Mouse (Mus musculus) limb, embryonic 11.5 days (tissue): ENCODE data around the gene Spsb1. TPM values are rescaled to one million over a fixed set of nuclear protein-coding genes. Genes with fewer than 3 reads are reported as not detected.
A peak's percentile ranks its signal among the peaks of the same experiment; 100 is the strongest.

Source experiments
- ATAC-seq: fragments of 200-750 bp; cut with Nextera tagmentation; 2 replicates; pipeline ENCODE4 v1.8.0; 2017; ENCODE audit warnings: low read depth; ENCODE audit not compliant: insufficient number of reproducible peaks, low FRiP score, low TSS enrichment
- DNase-seq: peaks from one replicate; pipeline ENCODE4 v3.0.0-alpha.2; 2015; ENCODE audit warnings: low spot score
- H3K27ac ChIP-seq: fragments of 300-500 bp; sonication (generic); replicated peaks from 2 replicates; pipeline ENCODE4 v1.5.1; 2014; ENCODE audit warnings: low read depth, mild to moderate bottlenecking, low read length
- H3K27me3 ChIP-seq: fragments of 300-500 bp; sonication (generic); 2 replicates; pipeline ENCODE4 v1.6.1; 2014; ENCODE audit warnings: mild to moderate bottlenecking, low read length, mixed read lengths; ENCODE audit not compliant: control insufficient read depth, insufficient read depth
- H3K36me3 ChIP-seq: fragments of 300-500 bp; sonication (generic); 2 replicates; pipeline ENCODE4 v1.6.1; 2014; ENCODE audit warnings: mild to moderate bottlenecking, low read length, moderate library complexity, mixed read lengths; ENCODE audit not compliant: control insufficient read depth, insufficient read depth
- H3K4me1 ChIP-seq: fragments of 300-500 bp; sonication (generic); 2 replicates; pipeline ENCODE4 v1.6.1; 2014; ENCODE audit warnings: low read length, mixed read lengths; ENCODE audit not compliant: control insufficient read depth, insufficient read depth
- H3K4me2 ChIP-seq: fragments of 300-500 bp; sonication (generic); 2 replicates; pipeline ENCODE4 v1.6.1; 2014; ENCODE audit warnings: low read depth, mild to moderate bottlenecking, moderate library complexity; ENCODE audit not compliant: severe bottlenecking
- H3K4me3 ChIP-seq: fragments of 300-500 bp; sonication (generic); 2 replicates; pipeline ENCODE4 v1.5.1; 2014; ENCODE audit warnings: low read depth, low read length
- H3K9ac ChIP-seq: fragments of 300-500 bp; sonication (generic); 2 replicates; pipeline ENCODE4 v1.6.1; 2014; ENCODE audit warnings: mild to moderate bottlenecking, low read length
- H3K9me3 ChIP-seq: fragments of 300-500 bp; sonication (generic); 2 replicates; pipeline ENCODE4 v1.6.1; 2016; ENCODE audit warnings: low read length; ENCODE audit not compliant: control insufficient read depth
- WGBS: fragments of 180-500 bp; shearing (Covaris S2); extraction: QIAGEN DNeasy Blood & Tissue Kit; methylation state at CpG from one replicate; pipeline ENCODE4 v1.1.7; 2014; 5-methylcytosine and 5-hydroxymethylcytosine counted together
- polyA plus RNA-seq: library from polyadenylated mRNA; unstranded; fragments of >200 nt; fragmentation: Nextera tagmentation; extraction: Ambion mirVana; gene quantifications from 2 replicates; pipeline ENCODE4 v1.2.1, GENCODE M21; 2014

The Spsb1 gene
- polyA plus RNA-seq, 1 experiment from 2014 or later: 16.4 TPM

DNA sequence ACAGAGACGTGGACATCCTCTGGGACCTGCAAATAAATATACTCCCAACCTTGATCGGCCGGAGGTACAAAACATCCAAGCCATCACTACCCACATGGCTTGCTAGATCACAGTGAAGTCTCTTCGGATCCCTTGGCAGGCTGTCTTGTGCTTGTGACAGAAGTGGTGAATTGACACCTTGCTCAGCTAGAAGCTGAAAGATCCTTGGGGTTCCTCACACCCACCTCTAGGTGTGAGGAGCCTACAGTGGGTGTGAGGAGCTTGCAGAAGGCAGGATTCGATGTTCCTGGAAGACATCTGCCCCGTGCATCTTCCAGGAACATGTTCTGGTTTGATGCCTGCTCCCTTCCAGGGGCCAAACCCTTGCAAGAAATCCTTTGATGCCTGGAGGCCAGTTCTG is 22.3 kb upstream of the Spsb1 start:
- no peak overlapping the region for H3K27ac ChIP-seq
- ATAC-seq (no peak), DNase-seq (no peak)
- H3K9me3 ChIP-seq: no peaks in the 10 kb centered on the region
- no peak overlapping the region for H3K9ac ChIP-seq
- peaks cover 14% of the 10 kb centered on the region for H3K4me1 ChIP-seq
- H3K36me3 ChIP-seq: no peaks in the 10 kb centered on the region
- 58% methylated on average over 6 of the region's 6 CpGs for WGBS
- no peaks in the 10 kb centered on the region for H3K27me3 ChIP-seq
- no peak overlapping the region for H3K4me3 ChIP-seq
- no peak overlapping the region for H3K4me2 ChIP-seq

DNA sequence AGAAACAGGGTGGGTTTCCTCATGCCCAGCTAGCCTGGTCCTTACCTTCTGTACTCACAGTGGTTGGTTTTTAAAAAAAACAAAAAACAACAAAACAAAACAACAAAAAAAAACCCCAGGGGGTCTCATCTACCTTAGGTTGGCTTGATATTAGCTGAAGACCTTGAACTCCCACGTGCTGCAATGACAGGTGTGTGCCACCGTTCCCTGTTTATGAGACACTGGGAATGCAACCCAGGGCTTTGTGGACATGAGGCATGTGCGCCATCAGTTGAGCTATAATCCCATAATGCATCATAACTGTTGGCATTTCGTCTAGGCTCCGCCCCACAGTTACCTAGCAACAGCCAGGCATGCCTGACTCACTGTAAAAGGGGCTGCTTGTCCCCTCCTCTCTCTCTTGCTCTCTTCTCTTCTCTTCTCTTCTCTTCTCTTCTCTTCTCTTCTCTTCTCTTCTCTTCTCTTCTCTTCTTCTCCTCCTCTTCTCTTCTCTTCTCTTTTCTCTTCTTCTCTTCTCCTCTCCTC is 20.9 kb upstream of the Spsb1 start:
- ATAC-seq: no peak
- Histone ChIP-seq H3K9ac (no peak overlapping the region), H3K4me2 (no peak overlapping the region), H3K4me3 (no peak overlapping the region), H3K27me3 (no peaks in the 10 kb centered on the region), H3K4me1 (peaks cover 14% of the 10 kb centered on the region), H3K36me3 (no peaks in the 10 kb centered on the region), H3K9me3 (no peaks in the 10 kb centered on the region), H3K27ac (no peak overlapping the region)
- DNase-seq: no peak
- WGBS: 78% methylated on average over 5 of the region's 5 CpGs

GRCm38 (mm10) chr4:149975291-149975690 is 20.4 kb upstream of the Spsb1 start:
- Histone ChIP-seq H3K4me3 (no peak overlapping the region), H3K9me3 (no peaks in the 10 kb centered on the region), H3K27ac (no peak overlapping the region), H3K9ac (no peak overlapping the region), H3K4me1 (peaks cover 12% of the 10 kb centered on the region), H3K36me3 (no peaks in the 10 kb centered on the region), H3K4me2 (no peak overlapping the region), H3K27me3 (no peaks in the 10 kb centered on the region)
- DNase-seq: no peak
- 57% methylated on average over 8 of the region's 8 CpGs for WGBS
- ATAC-seq: no peak

DNA sequence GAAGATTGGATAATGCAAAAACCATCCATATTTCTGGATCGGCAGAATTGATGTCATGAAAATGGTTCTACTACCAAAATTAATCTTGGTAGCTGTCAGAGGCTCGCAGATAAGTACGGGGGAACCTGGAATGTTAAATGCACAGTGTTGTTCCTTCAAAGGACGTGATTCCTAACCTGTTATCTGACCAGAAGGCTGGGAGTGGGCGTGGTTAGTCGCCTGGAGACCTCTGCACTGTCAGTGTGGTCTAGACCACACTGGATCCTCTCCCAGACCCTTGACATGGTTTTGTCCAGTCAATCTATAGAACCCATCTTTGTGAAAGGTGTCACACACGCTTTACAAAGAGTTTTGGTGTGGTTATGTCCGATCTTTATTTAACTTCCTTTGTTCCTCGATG is 16.6 kb upstream of the Spsb1 start:
- WGBS: 61% methylated on average over 9 of the region's 9 CpGs
- no peak overlapping the region for H3K4me2 ChIP-seq
- H3K9ac ChIP-seq: no peak overlapping the region
- no peak for ATAC-seq
- no peak for DNase-seq
- no peaks in the 10 kb centered on the region for H3K36me3 ChIP-seq
- no peaks in the 10 kb centered on the region for H3K27me3 ChIP-seq
- no peak overlapping the region for H3K27ac ChIP-seq
- no peak overlapping the region for H3K4me3 ChIP-seq
- peaks cover 6% of the 10 kb centered on the region; the same call in 1 of the 2 replicates for H3K4me1 ChIP-seq
- no peaks in the 10 kb centered on the region for H3K9me3 ChIP-seq

- Histone ChIP-seq H3K9me3 (no peaks in the 10 kb centered on the region), H3K27ac (no peak overlapping the region), H3K27me3 (no peaks in the 10 kb centered on the region), H3K4me2 (no peak overlapping the region), H3K9ac (no peak overlapping the region), H3K4me3 (no peak overlapping the region), H3K36me3 (no peaks in the 10 kb centered on the region), H3K4me1 (peaks cover 23% of the 10 kb centered on the region)
- ATAC-seq (no peak), DNase-seq (peak; percentile 68)
- 15% methylated on average over 6 of the region's 6 CpGs for WGBS
Observed at GRCm38 (mm10) chr4:149968526-149968925, 13.7 kb upstream of the Spsb1 start.

GRCm38 (mm10) chr4:149966963-149967362 is 12.1 kb upstream of the Spsb1 start:
- ATAC-seq (no peak), DNase-seq (no peak)
- no peaks in the 10 kb centered on the region for H3K9me3 ChIP-seq
- H3K36me3 ChIP-seq: no peaks in the 10 kb centered on the region
- no peak overlapping the region for H3K4me2 ChIP-seq
- no peak overlapping the region for H3K4me3 ChIP-seq
- H3K27me3 ChIP-seq: no peaks in the 10 kb centered on the region
- no peak overlapping the region for H3K27ac ChIP-seq
- H3K4me1 ChIP-seq: peaks cover 23% of the 10 kb centered on the region
- WGBS: 86% methylated on average over 9 of the region's 9 CpGs
- no peak overlapping the region for H3K9ac ChIP-seq

DNA sequence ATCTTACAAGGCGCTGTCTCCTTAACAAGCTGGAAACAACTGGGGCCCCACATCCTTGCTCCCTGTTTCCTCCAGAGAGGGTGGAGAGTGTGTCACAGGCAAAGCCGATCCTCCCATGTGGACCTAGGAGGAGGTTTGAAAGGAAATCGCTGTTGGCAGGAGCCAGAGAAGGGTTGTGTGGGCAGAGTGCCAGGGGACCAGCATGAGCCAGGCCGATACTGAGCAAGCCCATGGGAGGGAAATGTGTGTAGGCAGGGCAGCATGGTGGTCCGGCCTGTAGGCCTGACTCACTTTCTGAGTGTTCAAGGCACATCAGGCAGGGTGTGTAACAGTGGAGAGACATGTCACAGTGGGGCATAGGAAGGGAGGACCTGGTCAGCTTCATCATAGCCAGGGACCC is 11.4 kb upstream of the Spsb1 start:
- Histone ChIP-seq H3K9me3 (no peaks in the 10 kb centered on the region), H3K4me3 (no peak overlapping the region), H3K4me2 (no peak overlapping the region), H3K27me3 (no peaks in the 10 kb centered on the region), H3K36me3 (no peaks in the 10 kb centered on the region), H3K4me1 (peaks cover 23% of the 10 kb centered on the region), H3K27ac (no peak overlapping the region), H3K9ac (no peak overlapping the region)
- no peak for ATAC-seq
- 83% methylated on average over 5 of the region's 5 CpGs for WGBS
- no peak for DNase-seq

- no peak overlapping the region for H3K4me3 ChIP-seq
- H3K4me2 ChIP-seq: no peak overlapping the region
- H3K36me3 ChIP-seq: no peaks in the 10 kb centered on the region
- H3K27me3 ChIP-seq: no peaks in the 10 kb centered on the region
- ATAC-seq (no peak), DNase-seq (no peak)
- no peak overlapping the region for H3K9ac ChIP-seq
- no peak overlapping the region for H3K27ac ChIP-seq
- H3K9me3 ChIP-seq: no peaks in the 10 kb centered on the region
- peaks cover 23% of the 10 kb centered on the region for H3K4me1 ChIP-seq
- WGBS: 79% methylated on average over 6 of the region's 6 CpGs
Observed at GRCm38 (mm10) chr4:149965672-149966071, 10.8 kb upstream of the Spsb1 start.

DNA sequence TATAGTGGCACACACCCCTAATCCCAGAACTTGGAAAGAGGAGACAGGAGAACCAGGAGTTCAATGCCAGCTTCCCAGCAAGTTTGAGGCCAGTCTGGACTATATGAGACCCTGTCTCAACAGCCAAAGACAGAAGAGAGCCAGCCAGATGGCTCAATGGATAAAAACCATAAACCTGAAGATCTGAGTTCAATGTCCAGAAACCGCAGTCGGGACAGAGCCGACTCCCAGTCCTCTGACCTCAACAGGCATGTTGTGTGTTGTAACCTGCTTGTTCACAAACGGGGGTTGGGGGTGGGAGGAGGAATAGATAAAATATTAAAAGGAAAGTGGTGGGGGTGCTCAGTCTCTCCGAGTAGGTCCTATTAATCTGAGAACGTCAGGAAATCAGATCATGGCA is 10.4 kb upstream of the Spsb1 start:
- H3K4me3 ChIP-seq: no peak overlapping the region
- no peaks in the 10 kb centered on the region for H3K36me3 ChIP-seq
- ATAC-seq (no peak), DNase-seq (no peak)
- no peak overlapping the region for H3K4me2 ChIP-seq
- H3K9ac ChIP-seq: no peak overlapping the region
- H3K27me3 ChIP-seq: no peaks in the 10 kb centered on the region
- H3K27ac ChIP-seq: no peak overlapping the region
- 64% methylated on average over 6 of the region's 6 CpGs for WGBS
- no peaks in the 10 kb centered on the region for H3K9me3 ChIP-seq
- peaks cover 23% of the 10 kb centered on the region for H3K4me1 ChIP-seq
